Mouse (Mus musculus) megakaryocyte progenitor cell, adult 5-6 weeks (primary cell): Measurements from ENCODE around the gene Ccr2. TPM values are rescaled to one million over a fixed set of nuclear protein-coding genes. Genes with fewer than 3 reads are reported as not detected.
"Not testable (repeated sequence)": the region's sequence is repeated elsewhere in the genome, so short reads cannot be mapped to it uniquely, and the experiment has no call there.

Source experiments
- ATAC-seq: replicated peaks from 2 replicates; pipeline ENCODE4 v1.8.0; 2016; ENCODE audit warnings: mild to moderate bottlenecking, moderate TSS enrichment, inconsistent platforms; ENCODE audit not compliant: poor library complexity
- total RNA-seq, 2 experiments: library from RNA; stranded (forward) in 1 of 2; stranded (reverse) in 1 of 2; fragments of 157-497, 149-512 nt in 1 of 2; fragments of 200-1000 nt in 1 of 2; gene quantifications; 2 replicates each; pipeline versions ENCODE4 v1.2.3 to v1.2.4; 2015 to 2017

The Ccr2 gene
- total RNA-seq (2015) = 75.3 and 101 TPM in 2 replicates
- 102 and 119 TPM in 2 replicates for total RNA-seq (2017)

DNA sequence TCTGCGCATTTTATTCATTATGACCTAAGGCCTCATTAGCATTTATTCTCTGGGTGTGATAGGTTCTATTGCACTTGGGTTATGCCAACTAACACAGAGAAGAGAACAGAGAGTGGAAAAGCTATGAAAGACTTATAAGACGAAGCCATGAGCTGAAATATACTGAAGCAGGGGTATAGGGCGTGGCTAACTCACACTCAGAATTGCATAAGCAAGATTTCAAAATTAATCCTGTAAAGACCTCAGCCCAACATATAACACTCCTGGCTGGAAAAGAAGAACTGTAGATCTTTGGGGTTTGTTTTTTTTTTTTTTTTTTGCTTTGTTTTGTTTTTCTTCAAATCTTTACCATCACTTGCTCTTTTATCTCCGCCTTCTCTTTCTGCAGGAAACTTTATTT is at the start of gene Ccr2:
TSS of gene Ccr2 (plus strand) at position 228 of the 400 bp plus-strand sequence.
- peak; percentile 62 for ATAC-seq

DNA sequence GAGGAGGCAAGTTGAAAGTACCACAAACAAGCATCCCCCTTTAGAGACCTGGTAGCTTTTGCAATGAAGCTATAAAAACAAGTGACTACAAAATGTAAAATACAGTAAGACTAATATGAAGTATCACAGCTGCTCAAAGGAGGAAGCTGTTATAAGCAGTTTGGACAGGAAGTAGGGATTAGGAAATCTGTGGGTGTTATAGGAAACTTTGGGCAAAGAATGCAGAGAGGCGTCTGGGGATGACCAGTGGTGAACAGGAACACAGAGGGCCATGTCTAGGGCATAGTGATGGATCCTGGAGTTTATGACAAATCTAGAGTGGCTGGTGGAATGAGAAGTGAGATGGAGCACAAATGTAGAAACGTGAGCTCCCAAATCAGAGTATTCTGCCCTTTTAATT is 48.2 kb upstream of the Ccr2 start:
- peak; percentile 83 for ATAC-seq

DNA sequence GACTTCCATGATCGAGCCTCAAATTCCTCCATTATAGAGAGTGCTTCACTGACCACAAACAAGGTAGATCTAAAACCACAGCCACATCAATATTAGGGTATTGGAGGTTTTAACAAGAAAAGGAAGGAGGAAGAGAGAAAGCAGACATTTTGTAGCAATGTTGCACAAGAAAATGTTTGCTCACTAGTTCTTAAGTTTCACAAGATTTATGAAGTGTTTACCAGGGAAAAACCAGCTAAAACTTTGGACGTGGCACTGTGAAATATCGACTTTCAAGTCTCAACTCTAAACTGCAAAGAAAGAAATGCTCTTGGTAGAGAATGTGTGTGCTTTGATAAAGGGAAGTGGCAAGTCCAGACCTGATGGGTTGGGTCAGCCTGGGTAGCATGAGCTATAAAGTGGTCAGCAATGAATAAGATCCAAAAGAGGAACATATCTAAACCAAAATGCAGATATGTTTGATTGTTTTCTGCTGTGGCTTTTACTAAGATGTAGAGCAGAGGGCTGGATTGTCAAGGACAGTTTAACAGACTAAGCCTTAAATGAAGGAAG is 45.5 kb upstream of the Ccr2 start:
- peak; percentile 47 for ATAC-seq

DNA sequence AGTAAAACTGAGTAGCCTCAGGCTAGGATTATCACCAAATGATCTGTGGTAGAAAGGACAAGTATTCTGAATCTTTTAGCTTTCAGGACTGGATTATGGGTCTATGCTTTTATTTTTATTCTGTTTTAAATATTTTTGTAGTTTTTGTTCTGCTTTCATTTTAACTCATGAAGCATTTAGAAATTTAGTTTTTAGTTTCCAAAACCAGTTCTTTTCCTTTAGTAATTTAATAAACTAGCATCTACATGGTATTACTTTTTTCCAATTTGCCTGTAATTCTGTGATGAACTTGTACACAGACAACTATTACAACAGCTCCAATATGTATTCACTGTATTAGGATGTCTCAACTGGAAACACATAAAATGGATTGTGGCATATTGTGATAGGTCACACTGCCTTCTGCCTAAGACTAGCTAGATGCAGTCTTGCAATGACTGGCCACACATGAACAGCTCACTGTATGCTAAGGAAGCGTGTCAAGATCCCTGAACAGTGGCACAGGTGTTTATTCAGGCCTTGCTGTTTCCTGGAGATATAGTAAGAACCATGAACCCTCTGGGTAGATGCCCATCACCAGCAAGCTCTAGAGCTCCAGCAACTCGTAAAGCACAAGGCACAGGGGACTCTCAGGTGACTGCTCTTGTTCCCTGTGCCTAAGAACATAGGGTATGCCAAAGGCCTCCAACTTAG is 41.9 kb upstream of the Ccr2 start:
- peak; percentile 29 for ATAC-seq

DNA sequence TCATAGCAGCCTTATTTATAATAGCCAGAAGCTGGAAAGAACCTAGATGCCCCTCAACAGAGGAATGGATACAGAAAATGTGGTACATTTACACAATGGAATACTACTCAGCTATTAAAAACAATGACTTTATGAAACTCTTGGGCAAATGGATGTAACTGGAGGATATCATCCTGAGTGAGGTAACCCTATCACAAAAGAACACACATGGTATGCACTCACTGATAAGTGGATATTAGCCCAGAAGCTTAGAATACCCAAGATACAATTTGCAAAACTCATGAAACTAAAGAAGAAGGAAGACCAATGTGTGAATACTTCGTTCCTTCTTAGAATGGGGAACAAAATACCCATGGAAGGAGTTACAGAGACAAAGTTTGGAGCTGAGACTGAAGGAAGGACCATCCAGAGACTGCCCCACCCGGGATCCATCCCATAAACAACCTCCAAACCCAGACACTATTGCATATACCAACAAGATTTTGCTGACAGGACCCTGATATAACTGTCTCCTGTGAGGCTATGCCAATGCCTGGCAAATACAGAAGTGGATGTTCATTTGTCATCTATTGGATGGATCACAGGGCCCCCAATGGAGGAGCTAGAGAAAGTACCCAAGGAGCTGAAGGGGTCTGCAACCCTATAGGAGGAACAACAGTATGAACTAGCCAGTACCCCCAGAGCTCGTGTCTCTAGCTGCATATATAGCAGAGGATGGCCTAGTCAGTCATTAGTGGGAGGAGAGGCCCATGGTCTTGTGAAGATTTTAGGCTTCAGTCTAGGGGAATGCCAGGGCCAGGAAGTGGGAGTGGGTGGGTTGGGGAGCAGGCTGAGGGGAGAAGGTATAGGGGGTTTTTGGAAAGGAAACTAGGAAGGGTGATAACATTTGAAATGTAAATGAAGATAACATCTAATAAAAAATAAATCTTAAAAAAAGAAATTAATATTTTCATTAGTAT is 40.0 kb upstream of the Ccr2 start:
- not testable (repeated sequence) for ATAC-seq

DNA sequence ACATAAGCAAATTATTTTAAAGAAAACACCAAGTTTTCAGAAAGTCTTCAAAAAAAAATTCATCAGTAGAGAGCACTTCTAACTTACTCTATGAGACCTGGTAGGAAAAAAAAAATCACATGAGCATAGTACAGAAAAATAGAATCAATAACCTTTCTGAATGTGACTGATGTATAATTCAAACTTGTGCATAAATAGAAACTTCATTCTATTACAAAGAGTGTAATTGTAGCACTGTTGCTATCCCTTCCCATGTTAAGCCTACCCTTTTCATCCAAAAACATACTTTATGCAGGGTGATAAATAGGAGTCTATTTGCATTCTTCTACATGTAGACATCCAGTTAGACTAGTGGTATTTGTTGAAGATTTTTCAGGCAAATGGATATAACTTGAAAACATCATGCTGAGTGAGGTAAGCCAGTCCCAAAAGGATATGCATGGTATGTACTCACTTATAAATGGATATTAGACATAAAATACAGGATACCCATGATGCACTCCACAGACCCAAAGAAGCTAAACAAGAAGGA is 35.1 kb upstream of the Ccr2 start:
- no peak for ATAC-seq

DNA sequence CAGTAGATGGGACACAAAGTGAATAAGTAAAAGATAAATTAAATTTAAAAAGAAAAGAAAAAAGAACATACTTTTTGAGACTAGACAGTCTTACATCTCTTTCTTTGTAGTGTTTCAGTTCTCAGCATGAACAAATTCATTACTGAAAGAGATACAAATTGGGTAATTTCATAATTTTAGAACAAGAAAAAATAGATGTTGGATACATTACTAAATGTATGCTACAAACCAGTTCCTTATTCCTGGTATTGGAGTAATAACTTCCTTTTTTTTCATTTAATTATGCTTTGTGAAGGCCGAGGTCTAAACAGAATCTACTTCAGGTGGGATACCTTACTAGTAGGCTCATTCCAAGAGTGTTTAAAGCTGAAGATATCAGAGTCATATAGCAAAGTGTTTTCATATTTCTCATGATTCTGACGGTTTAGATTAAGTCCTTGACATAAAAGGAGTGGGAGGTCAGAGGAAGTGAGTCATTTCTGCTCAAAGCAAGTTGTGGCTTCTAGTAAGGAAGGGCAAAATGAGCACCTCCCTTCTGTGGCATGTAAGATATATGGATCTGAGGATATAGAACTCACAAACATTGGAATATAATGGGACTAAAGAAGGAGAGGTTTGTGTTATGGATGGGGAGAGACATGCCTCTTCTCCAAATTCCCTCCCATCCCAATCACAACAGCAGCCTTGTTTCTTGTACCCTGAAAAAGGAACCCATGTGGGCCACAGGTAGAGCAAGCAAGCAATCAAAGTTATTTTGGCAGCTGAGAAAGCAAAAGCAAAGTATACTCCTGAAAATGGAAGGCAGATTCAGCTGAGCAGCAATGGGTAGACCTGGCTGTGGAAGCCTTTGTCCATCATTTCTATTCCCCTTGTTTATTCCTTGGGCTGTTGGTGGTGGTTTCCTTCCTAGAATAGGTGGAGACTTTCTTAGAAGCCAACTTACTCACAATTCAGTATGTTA is 33.4 kb upstream of the Ccr2 start:
- ATAC-seq = peak; percentile 86

DNA sequence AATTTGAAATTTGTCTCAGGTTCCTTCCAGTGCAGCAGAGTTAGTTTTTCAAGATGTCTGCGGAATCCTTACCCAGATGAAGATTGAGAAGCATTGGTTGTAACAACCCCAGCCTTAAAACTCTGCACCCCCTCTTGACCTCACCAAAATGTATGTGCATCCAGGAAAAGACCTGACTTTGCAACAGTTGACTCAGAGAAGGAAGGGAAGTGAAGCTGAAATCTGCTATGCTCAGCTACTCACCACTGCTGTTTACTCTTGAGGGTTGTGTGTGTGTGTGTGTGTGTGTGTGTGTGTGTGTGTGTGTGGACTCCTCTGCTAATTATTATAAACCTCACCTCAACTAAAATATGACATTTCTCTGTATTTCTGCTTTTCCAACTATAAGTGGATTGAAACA is 30.2 kb upstream of the Ccr2 start:
- peak; percentile 60 for ATAC-seq

DNA sequence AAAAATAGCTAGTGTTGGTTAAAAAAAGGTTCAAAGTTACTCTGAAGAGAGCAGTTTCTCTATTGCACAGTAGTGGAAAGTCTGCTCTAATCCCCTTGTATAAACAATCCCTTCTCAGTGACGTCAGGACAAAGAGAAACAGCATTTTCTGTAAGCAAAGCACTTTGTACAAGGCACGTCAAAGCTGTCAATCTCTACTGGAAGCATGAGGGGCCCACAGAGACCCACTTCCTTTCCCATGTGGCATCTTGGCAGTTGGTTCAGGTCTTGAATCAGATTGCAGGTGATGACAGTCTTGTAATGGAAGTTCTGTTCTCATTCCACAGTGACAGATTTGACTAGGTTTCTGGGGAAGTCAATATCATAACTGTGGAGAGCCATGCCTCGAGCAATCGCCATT is 21.9 kb upstream of the Ccr2 start:
- ATAC-seq = no peak

DNA sequence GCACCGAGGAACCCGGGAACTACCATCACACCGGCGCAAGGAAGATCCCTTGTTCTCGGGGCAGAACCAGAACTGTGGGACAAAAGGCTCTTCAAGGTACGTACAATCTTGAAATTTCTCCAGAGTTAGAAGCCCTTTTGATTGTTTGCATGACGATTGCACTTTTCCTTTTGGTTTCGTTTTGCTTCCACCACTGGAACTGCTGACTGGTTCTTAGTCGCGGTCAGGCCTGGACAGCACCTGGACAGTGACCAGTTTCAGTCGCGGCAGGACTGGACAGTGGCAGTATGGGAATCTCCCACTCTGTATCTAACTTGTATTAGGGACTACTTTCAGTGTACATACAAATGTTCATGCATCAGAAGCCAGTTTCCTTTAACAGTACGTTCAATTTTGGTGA is 21.3 kb upstream of the Ccr2 start:
- not testable (repeated sequence) for ATAC-seq

DNA sequence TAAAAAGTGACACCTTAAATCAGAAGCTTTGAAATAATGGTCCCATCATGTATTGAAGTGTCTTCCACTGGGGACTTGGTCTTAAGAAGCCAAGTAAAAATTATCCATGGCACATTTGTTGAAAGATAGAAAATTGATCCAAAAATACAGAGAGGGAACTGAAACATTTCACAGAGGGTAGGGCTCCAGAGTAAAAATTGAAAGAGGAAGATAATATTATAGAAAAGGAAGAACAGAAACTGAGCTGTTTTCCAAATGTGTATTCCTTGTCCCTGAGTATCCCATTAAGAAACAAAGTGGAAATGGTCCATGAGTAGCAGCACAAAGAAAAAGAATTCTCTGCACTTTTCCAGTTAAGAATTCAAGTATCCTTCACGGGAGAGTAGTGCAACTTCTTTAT is 11.3 kb upstream of the Ccr2 start:
- 0 out of 2 replicates have a peak, but pooled peaks have one; percentile 37 for ATAC-seq

DNA sequence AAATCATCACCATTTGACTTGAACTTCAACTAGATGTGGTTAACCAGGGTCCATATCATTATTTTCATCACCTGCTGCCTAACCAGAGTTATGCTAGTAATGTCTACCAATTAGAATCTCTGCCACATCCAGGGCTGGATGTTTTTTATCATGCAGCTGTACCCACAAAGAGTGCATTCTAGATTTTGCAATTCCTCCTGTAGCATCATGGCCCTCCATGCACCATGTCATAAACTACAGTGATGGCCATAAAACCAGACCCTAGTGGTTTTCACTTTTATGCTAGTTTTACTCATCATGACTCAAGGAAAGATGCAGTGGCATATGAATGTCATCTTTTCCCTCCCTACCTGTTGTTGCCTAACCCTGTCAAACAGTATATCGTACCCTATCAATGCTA is 2.6 kb upstream of the Ccr2 start:
- ATAC-seq = no peak

DNA sequence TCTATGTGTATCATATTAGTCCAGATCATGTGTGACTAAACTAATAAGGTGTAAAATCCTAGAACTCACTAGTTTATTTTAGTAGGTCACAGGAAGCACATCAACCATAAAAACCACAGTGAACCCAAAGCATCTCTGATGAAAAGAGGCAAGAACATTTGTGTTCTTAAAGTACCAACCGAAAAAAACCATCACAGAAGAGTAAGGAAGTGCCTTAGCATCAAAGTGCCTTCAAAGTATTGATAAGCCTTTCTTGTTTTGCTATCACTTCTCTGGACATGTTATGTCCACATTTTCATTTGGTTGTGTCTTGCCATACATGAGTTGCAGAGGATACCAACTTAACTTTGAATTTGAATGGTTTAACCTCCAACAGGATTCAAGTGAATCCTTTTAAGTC is 1.4 kb upstream of the Ccr2 start:
- no peak for ATAC-seq

DNA sequence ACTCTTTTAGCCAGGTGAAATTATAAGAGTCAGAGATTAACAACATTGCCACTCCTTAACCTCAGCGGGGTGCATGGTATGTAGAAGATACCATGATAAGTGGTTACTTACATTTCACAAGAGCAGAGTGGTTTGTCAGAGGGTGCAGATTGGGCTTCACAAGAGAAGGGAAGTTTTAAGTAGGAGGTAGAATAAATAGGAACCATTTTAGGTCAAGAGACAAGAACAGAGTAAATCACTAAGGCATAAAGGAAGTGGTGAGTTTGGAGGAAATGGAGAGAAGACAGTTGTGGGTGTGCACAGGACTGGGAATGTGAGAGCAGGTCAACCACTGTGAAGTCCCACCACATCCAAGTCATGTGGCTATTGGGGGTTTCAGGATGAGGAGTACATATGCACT is 1.4 kb downstream of the Ccr2 start:
- peak; percentile 81 for ATAC-seq

DNA sequence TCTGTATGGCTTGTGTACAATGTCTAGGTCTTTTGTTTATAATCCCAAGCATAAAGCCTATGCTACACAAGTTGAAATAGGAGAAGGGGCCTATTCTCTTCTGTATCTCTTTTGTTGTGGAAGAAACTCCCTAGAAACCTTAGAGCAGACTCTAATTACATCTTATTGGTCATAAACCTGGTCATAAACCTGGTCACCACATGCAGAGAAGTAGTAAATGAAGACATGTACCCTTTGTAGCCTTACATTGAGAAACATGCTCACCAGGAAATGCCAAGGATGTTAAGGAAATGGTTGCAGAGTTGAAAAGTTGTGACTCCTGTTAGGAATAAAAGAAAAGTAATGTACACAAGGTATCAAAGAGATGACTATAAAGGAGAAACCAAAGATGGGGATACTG is 3.4 kb downstream of the Ccr2 start:
- ATAC-seq = no peak

DNA sequence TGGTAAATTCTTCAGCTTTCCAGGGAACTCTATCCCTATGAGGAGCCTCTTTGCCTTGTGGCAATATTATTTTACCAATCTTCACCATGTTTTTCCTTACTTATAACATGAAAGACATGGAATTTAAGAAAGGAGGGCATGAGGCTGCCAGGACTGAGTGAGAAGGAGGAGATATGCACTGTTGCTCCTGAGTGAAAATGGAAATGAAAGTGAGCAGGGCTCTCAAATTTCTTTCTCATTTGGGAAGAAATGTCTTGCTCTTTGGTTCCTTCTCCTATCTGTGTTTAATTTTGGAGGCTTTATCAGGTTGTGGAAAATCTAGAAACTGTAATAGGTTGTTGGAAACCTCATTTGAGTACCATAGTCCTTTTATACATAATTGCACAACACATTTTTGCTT is 5.5 kb downstream of the Ccr2 start:
- ATAC-seq = no peak

DNA sequence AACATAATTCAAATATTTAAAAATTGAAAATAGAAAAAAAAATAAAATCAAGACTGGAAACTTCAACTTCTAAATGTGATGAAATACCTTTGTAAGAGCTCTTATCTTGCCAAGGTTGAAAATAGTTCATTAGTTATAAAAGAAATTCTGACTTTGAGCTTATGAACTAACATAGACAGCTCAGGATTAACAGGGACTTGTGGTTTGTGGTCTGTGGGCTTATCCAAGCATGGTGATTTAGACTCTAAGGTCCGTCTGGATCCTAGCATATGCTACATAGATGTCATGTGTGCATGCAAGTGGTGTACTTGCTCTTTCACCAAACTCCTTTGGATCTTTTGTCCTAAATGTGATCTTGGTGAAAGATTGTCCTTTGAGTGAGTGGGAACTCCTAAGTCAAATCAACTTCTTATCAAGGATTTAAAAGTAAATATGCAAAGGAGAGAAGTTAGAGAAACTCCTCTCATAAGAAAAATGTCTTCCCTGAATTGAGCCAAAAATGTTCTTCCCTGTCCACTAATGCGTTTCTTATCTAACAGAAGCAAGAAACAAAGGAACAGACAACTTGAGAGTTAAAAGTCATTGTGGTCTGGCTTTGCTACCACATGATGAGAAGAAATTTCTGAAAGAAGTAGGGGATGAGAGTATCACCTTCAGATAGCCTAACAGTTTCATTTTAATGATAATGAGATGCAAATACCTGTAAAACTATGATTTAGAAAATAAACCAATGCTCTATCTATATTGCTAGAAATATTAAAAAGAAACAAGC is 6.8 kb downstream of the Ccr2 start:
- peak; percentile 37 for ATAC-seq

DNA sequence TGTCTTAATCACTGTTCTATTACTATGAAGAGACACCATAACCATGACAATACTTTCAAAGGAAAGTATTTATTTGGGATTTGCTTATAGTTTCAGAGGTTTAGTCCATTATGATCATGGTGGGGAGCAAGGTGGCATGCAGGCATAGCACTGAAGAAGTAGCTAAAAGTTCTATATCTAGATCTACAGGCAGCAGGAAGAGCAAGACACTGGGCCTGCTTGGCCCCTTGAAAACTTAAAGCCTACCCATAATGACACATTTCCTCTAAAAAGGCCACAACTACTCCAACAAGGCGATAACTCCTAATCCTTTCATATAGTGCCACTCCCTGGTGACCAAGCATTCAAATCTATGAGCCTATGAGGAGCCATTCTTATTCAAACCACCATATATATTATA is 10.2 kb downstream of the Ccr2 start:
- no peak for ATAC-seq

DNA sequence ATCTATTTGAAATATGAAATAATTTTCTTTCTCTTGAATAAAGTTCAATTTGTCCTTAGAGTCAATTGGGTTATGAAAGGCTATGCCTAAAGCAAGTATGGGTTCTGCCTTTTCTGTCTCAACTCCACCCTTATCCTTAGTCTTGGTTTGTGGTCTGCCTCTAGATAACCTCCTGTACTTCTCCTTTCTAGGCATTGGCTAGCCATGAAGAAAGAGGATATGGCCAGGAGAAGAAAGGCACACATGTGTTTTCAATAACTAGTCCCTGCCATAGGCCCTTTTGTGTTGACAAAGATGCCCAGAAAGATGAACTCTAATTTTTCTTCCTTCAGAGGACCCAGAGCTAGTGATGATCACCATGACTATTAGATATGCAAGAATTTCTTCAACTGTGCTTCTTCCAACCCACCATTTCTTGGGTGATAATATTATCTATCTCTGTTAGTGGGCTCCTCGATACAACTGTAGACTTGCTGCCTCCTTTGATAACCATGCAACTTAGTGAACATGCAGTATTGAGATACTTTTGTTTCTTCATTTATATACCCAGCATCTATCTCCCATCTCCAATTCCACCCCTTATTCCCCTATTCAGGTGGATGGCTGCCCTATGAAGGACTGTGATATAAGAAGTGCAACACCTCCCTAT is 11.0 kb downstream of the Ccr2 start:
- peak; percentile 92 for ATAC-seq
